ENCODE assay signal across 8 mouse cellular contexts in the genomic region with DNA sequence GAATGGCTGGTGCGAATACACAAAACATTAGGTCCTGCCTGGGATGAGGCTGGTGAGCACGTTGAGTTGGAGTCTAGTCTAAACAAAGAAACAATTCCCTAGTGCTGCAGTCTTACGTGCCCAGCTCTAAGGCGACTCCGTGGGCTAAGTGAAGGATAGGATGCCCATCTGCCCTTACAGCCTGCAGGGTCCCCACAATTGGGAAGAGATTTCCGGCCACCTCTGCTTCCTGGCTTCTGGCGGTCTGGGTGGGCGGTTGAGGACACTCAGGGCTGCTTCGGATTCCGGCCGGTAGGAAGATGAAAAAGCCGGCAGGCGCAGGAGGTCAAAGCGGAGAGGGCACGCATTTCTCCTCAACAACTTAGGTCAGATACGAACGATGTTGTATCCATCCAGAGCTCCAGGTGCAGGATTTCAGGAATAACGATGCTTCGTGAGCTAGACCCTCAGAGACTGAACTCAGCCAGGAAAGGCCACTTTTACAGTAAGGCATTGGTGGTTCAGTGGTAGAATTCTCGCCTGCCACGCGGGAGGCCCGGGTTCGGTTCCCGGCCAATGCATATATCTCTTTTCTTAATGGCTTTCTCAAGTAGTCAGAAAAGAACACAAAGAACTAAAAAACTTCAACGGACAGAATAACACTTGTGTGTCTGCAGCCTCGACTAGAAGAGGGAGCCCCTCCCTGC. TPM values are rescaled to one million over a fixed set of nuclear protein-coding genes. Genes with fewer than 3 reads are reported as not detected.
DNase-seq lines count a peak whose midpoint lies in the region; ATAC-seq and TF ChIP-seq lines count a peak whose summit lies in the region.

No protein-coding gene starts in this region.

- under 1% methylated on average over 27 of the region's 27 CpGs for WGBS in hindbrain, postnatal 0 days
- under 1% methylated on average over 27 of the region's 27 CpGs for WGBS in macrophage (ENCODE audit: missing documents)

- TF ChIP-seq CTCF in gastrocnemius, adult 2 months (IDR thresholded peaks at IDR 0.05), result no peak
- TF ChIP-seq CTCF in hindbrain, postnatal 0 days (IDR thresholded peaks at IDR 0.05; ENCODE audit: low read depth), result no peak
- no peak for TF ChIP-seq CTCF in left cerebral cortex, adult 2 months (IDR thresholded peaks at IDR 0.05)

- peak; percentile 93 for DNase-seq in ZHBTc4 (ENCODE audit: low read depth, low spot score)
- DNase-seq in gastrocnemius, adult 2 months, result peak; percentile 82
- DNase-seq in hindbrain, postnatal 0 days (ENCODE audit: low spot score), result peak; percentile 93
- peak; percentile 91 to 96 for DNase-seq in left cerebral cortex, adult 2 months (ENCODE audit: extremely low spot score in 1 of 2, low spot score in 2 of 2)
- peak; percentile 78 for DNase-seq in retina, postnatal 7 days (ENCODE audit: low read depth, low spot score)
- peak; percentile 55 to 67 for DNase-seq in urinary bladder, adult 18-20 months (ENCODE audit: low spot score in 2 of 2)

- intact Hi-C loops in gastrocnemius, adult 2 months (cut with DNase I), result no loop called here
- intact Hi-C loops in left cerebral cortex, adult 2 months (cut with DNase I), result no loop called here

- peak overlapping the region; percentile 83 for H3K4me2 ChIP-seq in hindbrain, postnatal 0 days (ENCODE audit: low read depth, low read length)

- ATAC-seq in common myeloid progenitor, adult 5-6 weeks (replicated peaks; ENCODE audit: low read depth, poor library complexity, severe bottlenecking), result peak; percentile 75
- ATAC-seq in hindbrain, postnatal 0 days, result peak; percentile 91

- peaks cover 10% of the 10 kb centered on the region; the same call in 1 of the 2 replicates for H3K4me1 ChIP-seq in hindbrain, postnatal 0 days (ENCODE audit: insufficient read depth, low read length)

- no peaks in the 10 kb centered on the region for H3K36me3 ChIP-seq in hindbrain, postnatal 0 days (ENCODE audit: insufficient read depth, low read length)
- H3K36me3 ChIP-seq in macrophage (ENCODE audit: inconsistent target), result no peaks in the 10 kb centered on the region

- H3K4me3 ChIP-seq in gastrocnemius, adult 2 months, result peak overlapping the region; percentile 77
- peak overlapping the region; percentile 55 for H3K4me3 ChIP-seq in hindbrain, postnatal 0 days (ENCODE audit: low read length)
- peak overlapping the region; percentile 60 for H3K4me3 ChIP-seq in left cerebral cortex, adult 2 months
- H3K4me3 ChIP-seq in macrophage (ENCODE audit: inconsistent target), result peak overlapping the region; percentile 73

- peak overlapping the region; percentile 65 for H3K9ac ChIP-seq in hindbrain, postnatal 0 days (replicated peaks; ENCODE audit: low read length)

- no peaks in the 10 kb centered on the region for H3K9me3 ChIP-seq in hindbrain, postnatal 0 days (ENCODE audit: low read length)

- 0 out of 2 replicates have a peak overlapping the region, but pooled peaks have one; percentile 29 for H3K27ac ChIP-seq in gastrocnemius, adult 2 months
- peak overlapping the region; percentile 57 for H3K27ac ChIP-seq in hindbrain, postnatal 0 days
- H3K27ac ChIP-seq in left cerebral cortex, adult 2 months, result peak overlapping the region; percentile 20; the same call in 1 of the 2 replicates
- H3K27ac ChIP-seq in macrophage, result no peak overlapping the region

- H3K79me2 ChIP-seq in macrophage (ENCODE audit: inconsistent target), result peaks cover 9% of the 10 kb centered on the region

- H3K27me3 ChIP-seq in hindbrain, postnatal 0 days (ENCODE audit: insufficient read depth, low read length), result no peaks in the 10 kb centered on the region

RNA-seq across cellular contexts. Expression of a gene that starts 6.1 kb away (rescaled TPM):
- total RNA-seq in common myeloid progenitor, adult 5-6 weeks (2017), result 28.1 and 55.6 TPM in 2 replicates
- total RNA-seq in gastrocnemius, adult 2 months (2021), result not detected
- 11.8 TPM in 1 of 2 replicates, not detected in the other for total RNA-seq in hindbrain, postnatal 0 days (2014; rRNA removed)
- not detected in 2 replicates for polyA plus RNA-seq in hindbrain, postnatal 0 days (2015; fragmentation: Nextera tagmentation; extraction: Ambion mirVana)
- not detected for total RNA-seq in left cerebral cortex, adult 2 months (2021)
- not detected for total RNA-seq in macrophage (2018; cell fraction: chromatin; rRNA removed)
- not detected for total RNA-seq in macrophage (2018; cell fraction: cytosol; rRNA removed)
- not detected for total RNA-seq in macrophage (2018; cell fraction: nucleus; rRNA removed)
- 0.31 TPM in 1 of 3 replicates, not detected in the others for polyA plus RNA-seq in macrophage (2018)

RNA-seq across cellular contexts. Expression of a gene that starts 29.3 kb away (rescaled TPM):
- 45.0 and 48.4 TPM in 2 replicates for total RNA-seq in common myeloid progenitor, adult 5-6 weeks (2017)
- total RNA-seq in gastrocnemius, adult 2 months (2021), result 10 to 100 TPM; 50.5 to 54.2 TPM
- 97.9 and 99.5 TPM in 2 replicates for total RNA-seq in hindbrain, postnatal 0 days (2014; rRNA removed)
- 74.3 and 82.2 TPM in 2 replicates for polyA plus RNA-seq in hindbrain, postnatal 0 days (2015; fragmentation: Nextera tagmentation; extraction: Ambion mirVana)
- total RNA-seq in left cerebral cortex, adult 2 months (2021), result 100 to 1,000 TPM in 1 of 2 experiments, 10 to 100 TPM in 1; 90.2 to 103 TPM
- total RNA-seq in macrophage (2018; cell fraction: chromatin; rRNA removed), result 100 to 1,000 TPM in 9 of 26 experiments, 10 to 100 TPM in 17; 16.2 to 132 (median 58.6) TPM
- 100 to 1,000 TPM in 10 of 26 experiments, 10 to 100 TPM in 16; 28.2 to 129 (median 68.6) TPM for total RNA-seq in macrophage (2018; cell fraction: cytosol; rRNA removed)
- 100 to 1,000 TPM in 12 of 26 experiments, 10 to 100 TPM in 14; 21.4 to 164 (median 69.5) TPM for total RNA-seq in macrophage (2018; cell fraction: nucleus; rRNA removed)
- polyA plus RNA-seq in macrophage (2018), result 31.7 to 55.1 TPM (median 47.7 TPM) in 3 replicates

RNA-seq across cellular contexts. Expression of a gene that starts 30.0 kb away (rescaled TPM):
- total RNA-seq in common myeloid progenitor, adult 5-6 weeks (2017), result 0.27 TPM in 1 of 2 replicates, not detected in the other
- 1 to 10 TPM in 1 of 2 experiments, under 1 TPM in 1; 0.36 to 1.1 TPM for total RNA-seq in gastrocnemius, adult 2 months (2021)
- total RNA-seq in hindbrain, postnatal 0 days (2014; rRNA removed), result not detected in 2 replicates
- 0.55 and 0.58 TPM in 2 replicates for polyA plus RNA-seq in hindbrain, postnatal 0 days (2015; fragmentation: Nextera tagmentation; extraction: Ambion mirVana)
- 1 to 10 TPM; 3.7 to 6.4 TPM for total RNA-seq in left cerebral cortex, adult 2 months (2021)
- not detected for total RNA-seq in macrophage (2018; cell fraction: chromatin; rRNA removed)
- not detected for total RNA-seq in macrophage (2018; cell fraction: cytosol; rRNA removed)
- not detected for total RNA-seq in macrophage (2018; cell fraction: nucleus; rRNA removed)
- polyA plus RNA-seq in macrophage (2018), result not detected in 3 replicates

RNA-seq across cellular contexts. Expression of a gene that starts 30.7 kb away (rescaled TPM):
- total RNA-seq in common myeloid progenitor, adult 5-6 weeks (2017), result 14.0 and 14.6 TPM in 2 replicates
- total RNA-seq in gastrocnemius, adult 2 months (2021), result 10 to 100 TPM; 11.4 to 13.0 TPM
- total RNA-seq in hindbrain, postnatal 0 days (2014; rRNA removed), result 12.8 and 13.1 TPM in 2 replicates
- 5.4 and 5.8 TPM in 2 replicates for polyA plus RNA-seq in hindbrain, postnatal 0 days (2015; fragmentation: Nextera tagmentation; extraction: Ambion mirVana)
- total RNA-seq in left cerebral cortex, adult 2 months (2021), result 10 to 100 TPM; 21.3 to 22.5 TPM
- total RNA-seq in macrophage (2018; cell fraction: chromatin; rRNA removed), result 10 to 100 TPM in 25 of 26 experiments, 1 to 10 TPM in 1; 9.9 to 43.4 (median 21.4) TPM
- 1 to 10 TPM; 5.9 to 9.5 (median 7.7) TPM for total RNA-seq in macrophage (2018; cell fraction: cytosol; rRNA removed)
- total RNA-seq in macrophage (2018; cell fraction: nucleus; rRNA removed), result 10 to 100 TPM in 22 of 26 experiments, 1 to 10 TPM in 4; 6.2 to 26.4 (median 13.7) TPM
- polyA plus RNA-seq in macrophage (2018), result 4.9 to 7.6 TPM (median 6.2 TPM) in 3 replicates

RNA-seq across cellular contexts. Expression of a gene that starts 32.2 kb away (rescaled TPM):
- 24.8 and 24.9 TPM in 2 replicates for total RNA-seq in common myeloid progenitor, adult 5-6 weeks (2017)
- total RNA-seq in gastrocnemius, adult 2 months (2021), result 100 to 1,000 TPM; 111 to 130 TPM
- total RNA-seq in hindbrain, postnatal 0 days (2014; rRNA removed), result 29.6 and 34.0 TPM in 2 replicates
- 10.3 and 10.7 TPM in 2 replicates for polyA plus RNA-seq in hindbrain, postnatal 0 days (2015; fragmentation: Nextera tagmentation; extraction: Ambion mirVana)
- total RNA-seq in left cerebral cortex, adult 2 months (2021), result 10 to 100 TPM; 31.2 to 31.9 TPM
- total RNA-seq in macrophage (2018; cell fraction: chromatin; rRNA removed), result 10 to 100 TPM in 15 of 26 experiments, 1 to 10 TPM in 11; 1.7 to 26.2 (median 10.9) TPM
- total RNA-seq in macrophage (2018; cell fraction: cytosol; rRNA removed), result 10 to 100 TPM in 24 of 26 experiments, 1 to 10 TPM in 2; 7.6 to 22.6 (median 13.8) TPM
- total RNA-seq in macrophage (2018; cell fraction: nucleus; rRNA removed), result 10 to 100 TPM in 18 of 26 experiments, 1 to 10 TPM in 8; 4.9 to 25.3 (median 13.3) TPM
- 4.9 to 9.3 TPM (median 8.4 TPM) in 3 replicates for polyA plus RNA-seq in macrophage (2018)
